Mouse (Mus musculus): Measurements from ENCODE around the gene Nudcd2. TPM values are rescaled to one million over a fixed set of nuclear protein-coding genes. Genes with fewer than 3 reads are reported as not detected.

Gene Nudcd2
- 13.4 TPM for total RNA-seq (2023)

GRCm38 (mm10) chr11:40733339-40734174 lies at the start of gene Nudcd2, which contains the start of gene Hmmr:
Nudcd2 (plus strand) TSS chr11:40733667.
Hmmr (minus strand) TSS chr11:40733422.

GRCm38 (mm10) chr11:40695103-40695502 lies 38.4 kb upstream of the Nudcd2 start, which contains the start of gene Mat2b:
Mat2b (minus strand) TSS chr11:40695203.

GRCm38 (mm10) chr11:40755109-40755627 lies 21.7 kb downstream of the Nudcd2 start, which contains the start of gene Ccng1:
Ccng1 (minus strand) TSS chr11:40755311.

Other genes starting within 250 kb of the Nudcd2 start
- gene Mat2b, start 38.5 kb upstream of the Nudcd2 start, total RNA-seq (2023), result 113 TPM
- gene Hmmr, start 245 bp upstream of the Nudcd2 start, total RNA-seq (2023), result 0.34 TPM
- 28.6 TPM for gene Ccng1, start 21.6 kb downstream of the Nudcd2 start, total RNA-seq (2023)